8 mouse cellular contexts compared by ENCODE assay signal in the genomic region with DNA sequence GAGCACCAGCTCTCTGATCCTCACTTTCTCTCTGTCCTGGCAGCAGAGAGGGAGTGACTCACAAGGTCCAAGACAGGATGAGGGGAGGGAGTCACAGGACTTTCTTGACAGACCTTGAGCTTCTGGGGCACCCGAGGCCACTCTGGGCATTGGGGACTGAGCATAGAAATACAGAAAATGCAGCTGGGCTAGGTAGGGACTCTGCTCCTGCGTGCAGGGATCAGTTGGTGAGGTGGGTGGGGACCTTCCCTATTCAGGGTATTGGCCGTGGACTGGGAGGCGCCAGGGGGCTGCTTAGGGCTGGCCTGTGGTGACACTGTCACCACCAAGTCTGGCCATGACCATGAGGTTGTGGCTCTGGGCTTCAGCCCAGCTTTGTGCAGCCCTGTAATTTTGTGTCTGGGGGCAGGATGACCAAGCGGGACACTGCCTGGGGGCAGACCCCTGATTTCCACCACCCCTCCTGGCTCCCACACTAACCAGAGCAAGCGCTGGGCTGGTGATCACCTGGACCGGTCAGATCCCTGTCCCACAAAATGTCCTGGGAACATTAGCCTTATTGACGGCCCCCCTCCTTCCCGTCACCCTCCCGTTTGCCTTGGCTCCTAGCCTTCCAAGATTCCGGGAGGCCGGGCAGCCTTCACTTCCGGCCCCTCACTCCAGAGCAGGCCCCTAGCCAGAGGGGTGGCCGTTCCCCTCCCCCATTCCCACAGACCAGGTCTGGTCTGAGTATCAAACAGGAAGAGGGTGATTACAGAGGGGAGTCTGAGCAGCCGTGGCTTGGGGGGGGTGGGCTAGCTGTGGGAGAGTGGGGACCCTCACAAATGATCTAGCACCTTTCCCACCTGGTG. TPM values are rescaled to one million over a fixed set of nuclear protein-coding genes. Genes with fewer than 3 reads are reported as not detected.
A peak's percentile ranks its signal among the peaks of the same experiment; 100 is the strongest.
DNase-seq lines count a peak whose midpoint lies in the region; ATAC-seq lines count a peak whose summit lies in the region.

No protein-coding gene starts in this region.

- WGBS in embryonic facial prominence, embryonic 11.5 days: 17% methylated on average over 15 of the region's 15 CpGs
- whole genome bisulfite sequencing in hindbrain, embryonic 13.5 days: 53% methylated on average over 15 of the region's 15 CpGs
- WGBS in limb, embryonic 15.5 days: 20% methylated on average over 15 of the region's 15 CpGs
- WGBS in stomach, embryonic 14.5 days: 25% methylated on average over 15 of the region's 15 CpGs

- no peaks in the 10 kb centered on the region for H3K9me3 ChIP-seq in embryonic facial prominence, embryonic 11.5 days (replicated peaks; ENCODE audit: control insufficient read depth, low read length)
- no peaks in the 10 kb centered on the region for H3K9me3 ChIP-seq in hindbrain, embryonic 13.5 days
- no peaks in the 10 kb centered on the region for H3K9me3 ChIP-seq in limb, embryonic 15.5 days
- no peaks in the 10 kb centered on the region for H3K9me3 ChIP-seq in stomach, embryonic 14.5 days (ENCODE audit: control insufficient read depth, low read depth, low read length)

- H3K9ac ChIP-seq in embryonic facial prominence, embryonic 11.5 days (replicated peaks; ENCODE audit: low read length): no peak overlapping the region; the same call in 1 of the 2 replicates
- peak overlapping the region; percentile 39 for H3K9ac ChIP-seq in hindbrain, embryonic 13.5 days
- H3K9ac ChIP-seq in limb, embryonic 15.5 days: no peak overlapping the region
- H3K9ac ChIP-seq in stomach, embryonic 14.5 days (replicated peaks; ENCODE audit: low read depth, low read length): no peak overlapping the region

- H3K4me3 ChIP-seq in embryonic facial prominence, embryonic 11.5 days (ENCODE audit: low read depth, low read length): no peak overlapping the region
- H3K4me3 ChIP-seq in hindbrain, embryonic 13.5 days: no peak overlapping the region
- H3K4me3 ChIP-seq in limb, embryonic 15.5 days: no peak overlapping the region
- no peak overlapping the region for H3K4me3 ChIP-seq in stomach, embryonic 14.5 days (ENCODE audit: low read depth, low read length)

- H3K27me3 ChIP-seq in embryonic facial prominence, embryonic 11.5 days (ENCODE audit: control insufficient read depth, insufficient read depth, low read length): no peaks in the 10 kb centered on the region
- H3K27me3 ChIP-seq in hindbrain, embryonic 13.5 days: peaks cover 11% of the 10 kb centered on the region; the same call in 1 of the 2 replicates
- no peaks in the 10 kb centered on the region for H3K27me3 ChIP-seq in limb, embryonic 15.5 days
- H3K27me3 ChIP-seq in stomach, embryonic 14.5 days (ENCODE audit: control insufficient read depth, insufficient read depth, low read length): no peaks in the 10 kb centered on the region

- H3K4me1 ChIP-seq in embryonic facial prominence, embryonic 11.5 days (ENCODE audit: control insufficient read depth, insufficient read depth, low read length): peaks cover 27% of the 10 kb centered on the region
- peaks cover 89% of the 10 kb centered on the region for H3K4me1 ChIP-seq in hindbrain, embryonic 13.5 days (replicated peaks)
- peaks cover 90% of the 10 kb centered on the region for H3K4me1 ChIP-seq in limb, embryonic 15.5 days
- peaks cover 51% of the 10 kb centered on the region for H3K4me1 ChIP-seq in stomach, embryonic 14.5 days (ENCODE audit: control insufficient read depth, insufficient read depth, low read length)

- H3K4me2 ChIP-seq in embryonic facial prominence, embryonic 11.5 days (ENCODE audit: low read depth, low read length): no peak overlapping the region
- peak overlapping the region; percentile 17; the same call in 1 of the 2 replicates for H3K4me2 ChIP-seq in hindbrain, embryonic 13.5 days
- H3K4me2 ChIP-seq in limb, embryonic 15.5 days: peak overlapping the region; percentile 26
- H3K4me2 ChIP-seq in stomach, embryonic 14.5 days (replicated peaks; ENCODE audit: low read depth, low read length): 0 out of 2 replicates have a peak overlapping the region, but pooled peaks have one; percentile 3

- DNase-seq in Muller cell, postnatal 12 days (ENCODE audit: inconsistent ontology term): peak; percentile 32
- DNase-seq in embryonic facial prominence, embryonic 11.5 days (ENCODE audit: low spot score): peak; percentile 60
- DNase-seq in left cerebral cortex, postnatal 4 days: no peak
- DNase-seq in spleen, postnatal 4 days (ENCODE audit: low spot score in 2 of 2): no peak
- DNase-seq in frontal cortex, postnatal 10 days (ENCODE audit: low spot score in 2 of 2): no peak

- ATAC-seq in embryonic facial prominence, embryonic 11.5 days (replicated peaks; ENCODE audit: insufficient number of reproducible peaks, low FRiP score, low TSS enrichment, low read depth): peak; percentile 61; the same call in 1 of the 2 replicates
- no peak for ATAC-seq in hindbrain, embryonic 13.5 days (ENCODE audit: low FRiP score)
- peak; percentile 35 for ATAC-seq in limb, embryonic 15.5 days (ENCODE audit: insufficient number of reproducible peaks, low FRiP score, low TSS enrichment, low read depth)
- peak; percentile 21; the same call in 1 of the 2 replicates for ATAC-seq in stomach, embryonic 14.5 days (ENCODE audit: insufficient number of reproducible peaks, insufficient read depth, low FRiP score, low read depth)

- intact Hi-C loops in left cerebral cortex, postnatal 4 days (cut with DNase I): loop anchor here (10.0 kb wide), 1 partner anchor 1047 kb away; a partner anchor contains a TSS

- no peak overlapping the region for H3K27ac ChIP-seq in embryonic facial prominence, embryonic 11.5 days (replicated peaks; ENCODE audit: low read depth, low read length)
- peak overlapping the region; percentile 35; the same call in 1 of the 2 replicates for H3K27ac ChIP-seq in hindbrain, embryonic 13.5 days
- H3K27ac ChIP-seq in limb, embryonic 15.5 days: peak overlapping the region; percentile 81
- H3K27ac ChIP-seq in stomach, embryonic 14.5 days (ENCODE audit: low read length): peak overlapping the region; percentile 61

- H3K36me3 ChIP-seq in embryonic facial prominence, embryonic 11.5 days (replicated peaks; ENCODE audit: control insufficient read depth, insufficient read depth, low read depth, low read length): no peaks in the 10 kb centered on the region
- H3K36me3 ChIP-seq in hindbrain, embryonic 13.5 days: no peaks in the 10 kb centered on the region
- no peaks in the 10 kb centered on the region for H3K36me3 ChIP-seq in limb, embryonic 15.5 days
- no peaks in the 10 kb centered on the region for H3K36me3 ChIP-seq in stomach, embryonic 14.5 days (ENCODE audit: control insufficient read depth, insufficient read depth, low read length)

RNA-seq across cellular contexts. Expression of a gene that starts 5.1 kb away (rescaled TPM):
- 12.3 and 13.6 TPM in 2 replicates for polyA plus RNA-seq in embryonic facial prominence, embryonic 11.5 days (2014; fragmentation: Nextera tagmentation; extraction: Ambion mirVana)
- polyA plus RNA-seq in hindbrain, embryonic 13.5 days (2015; fragmentation: Nextera tagmentation; extraction: Ambion mirVana): 71.3 and 76.9 TPM in 2 replicates
- polyA plus RNA-seq in limb, embryonic 15.5 days (2015; fragmentation: Nextera tagmentation; extraction: Ambion mirVana): 34.9 and 39.4 TPM in 2 replicates
- polyA plus RNA-seq in stomach, embryonic 14.5 days (2014; fragmentation: Nextera tagmentation; extraction: Ambion mirVana): 20.9 and 21.0 TPM in 2 replicates
- 100 to 1,000 TPM; 455 to 494 TPM for total RNA-seq in left cerebral cortex, postnatal 4 days (2021)

Comparison
In these comparisons a context has a peak if more than half of its experiments do, and no peak if none do; other contexts are left out.
1. DNase-seq: peak in Muller cell, postnatal 12 days (single experiment) and embryonic facial prominence, embryonic 11.5 days (single experiment); none in left cerebral cortex, postnatal 4 days (single experiment), spleen, postnatal 4 days (0 of 2) and frontal cortex, postnatal 10 days (0 of 2).